Mouse (Mus musculus): ENCODE measurements around the gene Glyr1. TPM values are rescaled to one million over a fixed set of nuclear protein-coding genes. Genes with fewer than 3 reads are reported as not detected.
A peak's percentile ranks its signal among the peaks of the same experiment; 100 is the strongest.

Gene Glyr1
- polyA plus RNA-seq, 1 experiment, result 10.9 TPM

GRCm38 (mm10) chr16:4984717-4985116 lies 64.9 kb downstream of the Glyr1 start:
- no peaks in the 10 kb centered on the region for H3K36me3 ChIP-seq (replicated peaks; ENCODE audit: low read length)
- H3K9me3 ChIP-seq, result peaks cover 4% of the 10 kb centered on the region
- peaks cover 16% of the 10 kb centered on the region for H3K27me3 ChIP-seq (replicated peaks)
- TF ChIP-seq FLI1 (IDR thresholded peaks at IDR 0.05; ENCODE audit: low read length) (no peak), GATA1 (IDR thresholded peaks at IDR 0.05; ENCODE audit: borderline replicate concordance, low read length) (no peak)
- H3K4me1 ChIP-seq, result peaks cover 3% of the 10 kb centered on the region; the same call in 1 of the 2 replicates
- H3K4me3 ChIP-seq (replicated peaks), result no peak overlapping the region

- TF ChIP-seq FLI1 (IDR thresholded peaks at IDR 0.05; ENCODE audit: low read length) (no peak), GATA1 (IDR thresholded peaks at IDR 0.05; ENCODE audit: borderline replicate concordance, low read length) (no peak)
- Histone ChIP-seq H3K27me3 (replicated peaks) (peaks cover 27% of the 10 kb centered on the region), H3K36me3 (replicated peaks; ENCODE audit: low read length) (no peaks in the 10 kb centered on the region), H3K4me3 (replicated peaks) (no peak overlapping the region), H3K9me3 (no peaks in the 10 kb centered on the region), H3K4me1 (peaks cover 12% of the 10 kb centered on the region)
Measured at GRCm38 (mm10) chr16:4979755-4980380, 69.8 kb downstream of the Glyr1 start.

DNA sequence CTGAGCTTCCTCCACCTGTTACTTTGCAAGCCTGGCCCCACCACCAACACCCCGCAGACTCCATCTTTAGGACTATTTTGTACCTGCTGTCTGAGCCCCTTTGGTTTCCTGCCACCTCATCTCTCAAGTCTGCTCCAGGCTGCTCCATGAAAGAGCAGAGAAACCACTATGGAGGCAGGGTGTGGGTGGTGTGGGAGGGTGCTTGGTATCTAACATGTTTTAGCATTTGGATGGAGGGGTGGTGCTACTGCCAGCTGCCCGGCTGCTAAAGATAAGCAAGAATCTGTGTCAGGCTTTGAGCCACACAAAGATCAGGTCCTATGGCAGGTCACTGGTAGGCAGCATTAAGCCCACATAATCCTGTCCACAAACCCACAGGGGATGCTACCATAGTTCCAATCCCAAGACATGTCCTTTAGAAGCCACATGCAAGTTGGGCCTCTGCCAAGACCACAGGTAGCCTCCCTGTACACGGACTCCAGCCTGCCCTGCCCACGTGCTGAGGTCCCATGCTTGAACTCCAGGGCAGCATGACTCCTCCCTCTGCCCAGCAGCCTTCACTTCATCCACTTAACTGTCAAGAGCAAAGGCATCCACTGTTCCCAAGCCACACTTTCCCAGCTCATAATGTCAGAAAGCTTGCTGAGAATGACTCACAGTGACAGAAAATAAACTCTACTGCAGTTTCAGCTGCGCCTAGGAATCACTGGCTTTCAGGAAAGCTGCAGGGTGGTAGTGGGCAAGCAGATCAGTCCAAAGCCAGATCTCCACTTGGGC lies 71.2 kb downstream of the Glyr1 start:
- no peaks in the 10 kb centered on the region for H3K36me3 ChIP-seq (replicated peaks; ENCODE audit: low read length)
- peaks cover 31% of the 10 kb centered on the region for H3K27me3 ChIP-seq (replicated peaks)
- H3K4me1 ChIP-seq, result peaks cover 12% of the 10 kb centered on the region
- no peaks in the 10 kb centered on the region for H3K9me3 ChIP-seq
- TF ChIP-seq GATA1 (IDR thresholded peaks at IDR 0.05; ENCODE audit: borderline replicate concordance, low read length) (no peak), FLI1 (IDR thresholded peaks at IDR 0.05; ENCODE audit: low read length) (no peak)
- H3K4me3 ChIP-seq (replicated peaks), result no peak overlapping the region

DNA sequence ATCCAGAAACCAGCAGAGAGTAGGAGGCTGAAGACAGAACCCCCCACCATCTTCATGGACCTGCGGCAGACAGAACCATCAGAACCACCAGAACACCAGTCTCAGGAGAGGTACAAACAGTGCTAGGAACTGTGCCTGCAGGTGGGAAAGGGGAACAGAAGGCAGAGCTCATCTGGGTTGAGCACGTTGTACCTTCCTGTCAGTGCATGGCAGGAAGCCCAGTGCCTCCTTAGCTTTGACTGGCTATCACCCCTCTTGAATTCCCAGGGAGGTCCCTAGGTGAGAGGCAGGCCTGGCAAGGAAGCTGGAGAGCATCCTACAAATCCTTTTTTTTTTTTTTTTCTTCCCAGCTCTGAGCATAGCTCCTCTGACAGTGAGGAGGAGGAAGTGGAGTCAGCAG lies 73.5 kb downstream of the Glyr1 start:
- Histone ChIP-seq H3K36me3 (replicated peaks; ENCODE audit: low read length) (no peaks in the 10 kb centered on the region), H3K9me3 (no peaks in the 10 kb centered on the region), H3K4me3 (replicated peaks) (no peak overlapping the region), H3K4me1 (peaks cover 21% of the 10 kb centered on the region), H3K27me3 (replicated peaks) (peaks cover 31% of the 10 kb centered on the region)
- no peak for TF ChIP-seq GATA1 (IDR thresholded peaks at IDR 0.05; ENCODE audit: borderline replicate concordance, low read length)
- no peak for TF ChIP-seq FLI1 (IDR thresholded peaks at IDR 0.05; ENCODE audit: low read length)

DNA sequence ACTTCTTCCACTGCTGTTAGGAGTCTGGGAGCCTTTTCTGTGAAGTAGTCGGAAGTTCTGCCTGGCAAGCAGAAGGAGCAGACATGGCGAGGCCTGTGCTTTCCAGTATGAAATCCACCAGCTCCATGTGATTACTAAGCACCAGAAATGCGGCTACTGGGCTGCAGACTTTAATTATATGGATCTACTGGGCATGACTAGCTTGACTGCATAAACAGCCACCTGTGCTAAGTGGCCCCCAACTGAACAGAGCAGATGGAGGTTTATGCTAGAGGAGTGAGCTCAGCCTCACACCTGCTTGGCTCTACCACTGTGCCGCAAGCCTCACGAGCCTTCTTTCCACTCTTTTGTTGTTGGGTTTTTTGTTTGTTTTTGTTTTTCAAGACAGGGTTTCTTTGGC lies 75.1 kb downstream of the Glyr1 start:
- no peak for TF ChIP-seq GATA1 (IDR thresholded peaks at IDR 0.05; ENCODE audit: borderline replicate concordance, low read length)
- no peak for TF ChIP-seq FLI1 (IDR thresholded peaks at IDR 0.05; ENCODE audit: low read length)
- H3K4me3 ChIP-seq (replicated peaks), result no peak overlapping the region
- no peaks in the 10 kb centered on the region for H3K36me3 ChIP-seq (replicated peaks; ENCODE audit: low read length)
- peaks cover 22% of the 10 kb centered on the region for H3K4me1 ChIP-seq
- no peaks in the 10 kb centered on the region for H3K9me3 ChIP-seq
- H3K27me3 ChIP-seq (replicated peaks), result peaks cover 28% of the 10 kb centered on the region

- Histone ChIP-seq H3K4me3 (replicated peaks) (no peak overlapping the region), H3K36me3 (replicated peaks; ENCODE audit: low read length) (peaks cover 8% of the 10 kb centered on the region), H3K4me1 (peaks cover 31% of the 10 kb centered on the region), H3K9me3 (no peaks in the 10 kb centered on the region), H3K27me3 (replicated peaks) (peaks cover 11% of the 10 kb centered on the region)
- no peak for TF ChIP-seq FLI1 (IDR thresholded peaks at IDR 0.05; ENCODE audit: low read length)
- no peak for TF ChIP-seq GATA1 (IDR thresholded peaks at IDR 0.05; ENCODE audit: borderline replicate concordance, low read length)
Measured at GRCm38 (mm10) chr16:4971626-4972025, 78.0 kb downstream of the Glyr1 start.

DNA sequence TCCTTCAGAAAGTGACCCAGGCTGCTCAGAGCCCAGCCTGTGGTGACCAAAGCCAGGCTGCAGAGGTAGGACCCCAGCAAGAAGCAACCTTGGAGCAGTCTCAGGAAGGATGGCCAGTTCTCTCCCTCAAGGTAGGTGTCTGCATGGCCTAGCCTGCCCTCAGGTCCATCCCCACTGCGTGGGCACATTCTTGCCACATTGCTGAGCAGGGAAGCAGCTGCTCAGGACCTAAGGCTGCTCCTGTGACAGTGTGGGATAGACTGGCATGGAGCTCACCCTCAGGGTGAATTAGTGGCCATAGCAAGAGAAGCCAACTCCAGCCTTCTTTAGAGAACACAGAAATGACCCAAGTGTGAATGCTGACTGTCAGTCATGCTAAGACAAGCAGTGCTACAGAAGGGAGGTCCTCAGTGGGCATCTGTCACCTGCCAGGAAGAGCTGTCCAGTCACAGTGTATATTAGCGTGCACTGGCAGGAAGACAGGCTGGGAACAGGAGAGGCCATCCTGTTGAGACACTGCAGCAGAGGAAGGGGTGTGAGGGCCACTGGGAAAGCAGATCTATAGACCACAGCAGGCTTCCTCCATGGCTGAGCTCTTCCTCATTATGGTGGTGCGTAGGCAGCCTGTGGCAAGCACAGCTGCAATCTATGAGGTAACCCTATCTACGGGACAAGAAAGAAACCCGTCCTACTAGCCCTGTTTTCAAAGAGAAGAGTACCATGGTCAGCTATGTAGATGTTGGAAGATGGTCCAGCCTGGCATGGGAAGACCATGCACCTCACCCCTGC lies 80.4 kb downstream of the Glyr1 start:
- peaks cover 3% of the 10 kb centered on the region for H3K27me3 ChIP-seq (replicated peaks)
- peaks cover 16% of the 10 kb centered on the region for H3K36me3 ChIP-seq (replicated peaks; ENCODE audit: low read length)
- peak overlapping the region; percentile 80 for H3K4me3 ChIP-seq (replicated peaks)
- TF ChIP-seq FLI1 (IDR thresholded peaks at IDR 0.05; ENCODE audit: low read length) (no peak), GATA1 (IDR thresholded peaks at IDR 0.05; ENCODE audit: borderline replicate concordance, low read length) (no peak)
- H3K4me1 ChIP-seq, result peaks cover 51% of the 10 kb centered on the region
- no peaks in the 10 kb centered on the region for H3K9me3 ChIP-seq

DNA sequence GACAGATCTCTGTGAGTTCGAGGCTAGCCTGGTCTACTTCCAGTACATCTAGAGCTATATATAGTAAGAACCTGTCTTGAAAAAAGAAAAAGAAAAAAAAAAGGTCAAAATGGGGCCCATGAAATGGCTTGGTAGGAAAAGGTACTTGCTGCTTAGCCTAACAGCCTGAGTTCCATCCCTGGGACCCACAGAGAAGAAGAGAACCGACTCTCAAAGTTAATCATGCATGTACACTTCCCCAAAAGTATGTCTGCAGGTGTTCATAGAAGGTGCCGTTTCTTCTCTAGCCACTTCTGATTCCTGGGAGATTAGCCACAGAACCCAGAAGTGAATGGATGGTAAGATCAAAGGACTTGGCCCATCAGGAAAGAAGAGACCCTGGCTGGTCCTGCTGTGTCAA lies 81.2 kb downstream of the Glyr1 start:
- peaks cover 16% of the 10 kb centered on the region for H3K36me3 ChIP-seq (replicated peaks; ENCODE audit: low read length)
- no peak for TF ChIP-seq FLI1 (IDR thresholded peaks at IDR 0.05; ENCODE audit: low read length)
- no peak for TF ChIP-seq GATA1 (IDR thresholded peaks at IDR 0.05; ENCODE audit: borderline replicate concordance, low read length)
- H3K9me3 ChIP-seq, result no peaks in the 10 kb centered on the region
- peaks cover 53% of the 10 kb centered on the region for H3K4me1 ChIP-seq
- H3K27me3 ChIP-seq (replicated peaks), result no peaks in the 10 kb centered on the region
- no peak overlapping the region for H3K4me3 ChIP-seq (replicated peaks)

- Histone ChIP-seq H3K4me3 (replicated peaks) (peak overlapping the region; percentile 97), H3K27me3 (replicated peaks) (no peaks in the 10 kb centered on the region), H3K9me3 (no peaks in the 10 kb centered on the region), H3K36me3 (replicated peaks; ENCODE audit: low read length) (peaks cover 18% of the 10 kb centered on the region), H3K4me1 (peaks cover 73% of the 10 kb centered on the region)
- TF ChIP-seq GATA1 (IDR thresholded peaks at IDR 0.05; ENCODE audit: borderline replicate concordance, low read length) (no peak), FLI1 (IDR thresholded peaks at IDR 0.05; ENCODE audit: low read length) (no peak)
Measured at GRCm38 (mm10) chr16:4965392-4966129, 84.1 kb downstream of the Glyr1 start.

Measured in megakaryocyte, embryonic 14.5 days (primary cell).